Mouse (Mus musculus): ENCODE measurements at regions not wholly inside any gene's neighbourhood (a gene's known extent, or its start where the extent isn't known, plus 50 kb on each side); places are given as distances from the start of the nearest gene placed in this dataset.

DNA sequence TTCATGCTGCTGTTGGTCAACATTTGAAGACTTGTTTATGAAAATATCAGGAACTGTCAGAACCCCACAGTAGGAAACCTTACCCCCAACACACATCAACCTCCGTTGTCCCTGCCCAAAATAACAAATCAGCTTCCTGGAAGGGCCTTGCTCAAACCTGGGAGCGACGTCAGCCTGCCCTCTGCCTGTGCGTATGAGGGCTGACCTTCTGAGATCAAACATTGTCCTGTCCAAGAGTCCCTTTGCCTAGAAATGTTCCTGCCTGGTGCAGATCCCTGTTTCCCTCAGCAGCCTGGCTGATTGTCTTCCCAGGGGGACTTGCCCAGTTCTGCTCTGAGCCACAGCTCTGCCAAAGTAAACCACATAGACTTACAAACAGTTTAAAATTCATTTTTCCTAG is 307.1 kb downstream of the Gadd45g start:
- TF ChIP-seq CTCF (IDR thresholded peaks at IDR 0.05; ENCODE audit: control insufficient read depth, insufficient read depth, insufficient replicate concordance, low read depth, low read length) (no peak), POLR2A (IDR thresholded peaks at IDR 0.05; ENCODE audit: control insufficient read depth, low read depth, low read length) (no peak)
